Mouse (Mus musculus): ENCODE data around the gene Methig1.
"Not testable (repeated sequence)": the region's sequence is repeated elsewhere in the genome, so short reads cannot be mapped to it uniquely, and the experiment has no call there.

Methig1 gene

GRCm38 (mm10) chr15:100352711-100353250, at the start of gene Methig1, which contains the start of gene Mettl7a2:
Gene Methig1 (plus strand): TSS chr15:100353149.
Gene Mettl7a2 (plus strand): TSS chr15:100353200.
- no peak for DNase-seq (ENCODE audit: low read depth, low spot score)

- no peak for DNase-seq (ENCODE audit: low read depth, low spot score)
Measured at GRCm38 (mm10) chr15:100303428-100304018, 49.4 kb upstream of the Methig1 start.

- peak; percentile 70 for DNase-seq (ENCODE audit: low read depth, low spot score)
Measured at GRCm38 (mm10) chr15:100304019-100304991, 48.6 kb upstream of the Methig1 start, which contains the start of gene Mettl7a1. Gene Mettl7a1 (plus strand): TSS chr15:100304140.

- no peak for DNase-seq (ENCODE audit: low read depth, low spot score)
Measured at GRCm38 (mm10) chr15:100306201-100306600, 46.7 kb upstream of the Methig1 start.

GRCm38 (mm10) chr15:100307438-100308096, 45.4 kb upstream of the Methig1 start:
- peak; percentile 84 for DNase-seq (ENCODE audit: low read depth, low spot score)

- peak; percentile 47 for DNase-seq (ENCODE audit: low read depth, low spot score)
Measured at GRCm38 (mm10) chr15:100312346-100312745, 40.6 kb upstream of the Methig1 start.

- no peak for DNase-seq (ENCODE audit: low read depth, low spot score)
Measured at GRCm38 (mm10) chr15:100314448-100315145, 38.4 kb upstream of the Methig1 start.

GRCm38 (mm10) chr15:100318014-100318671, 34.8 kb upstream of the Methig1 start:
- DNase-seq (ENCODE audit: low read depth, low spot score), result not testable (repeated sequence)

GRCm38 (mm10) chr15:100319884-100320283, 33.1 kb upstream of the Methig1 start:
- no peak for DNase-seq (ENCODE audit: low read depth, low spot score)

- DNase-seq (ENCODE audit: low read depth, low spot score), result no peak
Measured at GRCm38 (mm10) chr15:100320295-100320905, 32.5 kb upstream of the Methig1 start.

GRCm38 (mm10) chr15:100321134-100321533, 31.8 kb upstream of the Methig1 start:
- peak; percentile 16 for DNase-seq (ENCODE audit: low read depth, low spot score)

GRCm38 (mm10) chr15:100324021-100324591, 28.8 kb upstream of the Methig1 start:
- DNase-seq (ENCODE audit: low read depth, low spot score), result no peak

GRCm38 (mm10) chr15:100325235-100325634, 27.7 kb upstream of the Methig1 start:
- no peak for DNase-seq (ENCODE audit: low read depth, low spot score)

GRCm38 (mm10) chr15:100328089-100328488, 24.9 kb upstream of the Methig1 start:
- DNase-seq (ENCODE audit: low read depth, low spot score), result peak; percentile 40

- not testable (repeated sequence) for DNase-seq (ENCODE audit: low read depth, low spot score)
Measured at GRCm38 (mm10) chr15:100329336-100329735, 23.6 kb upstream of the Methig1 start.

- DNase-seq (ENCODE audit: low read depth, low spot score), result no peak
Measured at GRCm38 (mm10) chr15:100330739-100331138, 22.2 kb upstream of the Methig1 start.

GRCm38 (mm10) chr15:100332077-100332961, 20.6 kb upstream of the Methig1 start:
- DNase-seq (ENCODE audit: low read depth, low spot score), result not testable (repeated sequence)

- no peak for DNase-seq (ENCODE audit: low read depth, low spot score)
Measured at GRCm38 (mm10) chr15:100334629-100335028, 18.3 kb upstream of the Methig1 start, which contains the start of gene Mettl7a3. Gene Mettl7a3 (plus strand): TSS chr15:100334929.

- not testable (repeated sequence) for DNase-seq (ENCODE audit: low read depth, low spot score)
Measured at GRCm38 (mm10) chr15:100337328-100337727, 15.6 kb upstream of the Methig1 start.

Data from CD4-positive, CD25-positive, alpha-beta regulatory T cell, adult 2 months (primary cell).